Mouse (Mus musculus): Measurements from ENCODE around the gene Arid3a. TPM values are rescaled to one million over a fixed set of nuclear protein-coding genes. Genes with fewer than 3 reads are reported as not detected.
"Not testable (repeated sequence)": the region's sequence is repeated elsewhere in the genome, so short reads cannot be mapped to it uniquely, and the experiment has no call there.

Gene Arid3a
- total and polyA plus RNA-seq, 3 experiments = 11.8 to 17.2 TPM; not detected in 1

DNA sequence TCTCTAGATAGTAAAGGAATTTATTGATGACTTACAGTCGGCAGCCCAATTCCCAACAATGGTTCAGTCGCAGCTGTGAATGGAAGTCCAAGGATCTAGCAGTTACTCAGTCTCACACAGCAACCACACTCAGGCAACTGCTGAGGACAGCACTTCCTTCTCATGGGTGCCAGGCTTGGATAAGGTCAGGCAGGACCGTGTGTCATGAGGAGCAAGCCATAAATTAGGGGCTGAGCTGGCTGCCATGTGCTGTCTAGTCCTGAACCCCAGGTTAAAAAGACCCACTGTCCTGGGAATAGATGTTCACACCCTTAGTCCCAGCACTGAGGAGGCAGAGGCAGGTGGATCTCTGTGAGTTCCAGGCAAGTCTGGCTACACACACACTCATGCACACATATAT is 41.9 kb upstream of the Arid3a start:
- not testable (repeated sequence) for H3K79me2 ChIP-seq (ENCODE audit: control insufficient read depth, insufficient read depth, low read length, poor library complexity); DNase-seq (ENCODE audit: low read depth, low spot score); H3K27me3 ChIP-seq (ENCODE audit: control insufficient read depth in 1 of 2, insufficient read depth in 2 of 2, low read length in 2 of 2); H3K9me3 ChIP-seq (replicated peaks; ENCODE audit: insufficient read depth, low read length); H3K4me3 ChIP-seq (ENCODE audit: control insufficient read depth in 1 of 2, insufficient read depth in 1 of 2, low read depth in 2 of 2, low read length in 2 of 2); H3K9ac ChIP-seq (ENCODE audit: control insufficient read depth, low read depth, low read length, poor library complexity, severe bottlenecking); H3K27ac ChIP-seq (ENCODE audit: control insufficient read depth, low read depth, low read length)
- H3K36me3 ChIP-seq (ENCODE audit: control insufficient read depth in 1 of 2, insufficient read depth in 2 of 2, low read length in 2 of 2) = peaks cover 0 to 10% of the 10 kb centered on the region in 2 experiments; a peak in 2 of 4 replicates
- H3K4me1 ChIP-seq (ENCODE audit: control insufficient read depth in 1 of 2, insufficient read depth in 2 of 2, low read length in 2 of 2) = peaks cover 6 to 34% of the 10 kb centered on the region in 2 experiments; a peak in 3 of 4 replicates

DNA sequence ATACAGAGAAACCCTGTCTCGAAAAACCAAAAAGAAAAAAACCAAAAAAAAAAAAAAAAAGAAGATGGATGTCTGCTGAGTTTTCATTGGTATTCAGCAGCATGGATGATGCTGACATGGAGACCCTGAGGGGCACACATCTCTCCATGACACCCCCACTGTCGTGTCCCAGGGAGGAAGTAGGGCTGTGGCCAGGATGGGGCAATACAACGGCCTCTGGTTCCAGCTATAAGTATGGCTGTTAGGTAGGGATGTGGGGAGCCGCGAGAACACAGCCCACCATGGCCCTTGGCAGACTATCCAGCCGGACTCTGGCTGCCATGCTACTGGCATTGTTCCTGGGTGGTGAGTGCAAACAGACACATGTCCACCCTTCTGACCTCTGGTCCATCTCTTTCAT is 40.8 kb upstream of the Arid3a start, which contains the start of gene Elane:
TSS of gene Elane (plus strand) at position 194 of the 400 bp plus-strand sequence.
- no peak for DNase-seq (ENCODE audit: low read depth, low spot score)
- Histone ChIP-seq H3K36me3 (ENCODE audit: control insufficient read depth in 1 of 2, insufficient read depth in 2 of 2, low read length in 2 of 2) (peaks cover 0 to 10% of the 10 kb centered on the region in 2 experiments; a peak in 2 of 4 replicates), H3K79me2 (ENCODE audit: control insufficient read depth, insufficient read depth, low read length, poor library complexity) (no peaks in the 10 kb centered on the region), H3K4me1 (ENCODE audit: control insufficient read depth in 1 of 2, insufficient read depth in 2 of 2, low read length in 2 of 2) (peaks cover 6 to 25% of the 10 kb centered on the region in 2 experiments; a peak in 3 of 4 replicates), H3K27me3 (ENCODE audit: control insufficient read depth in 1 of 2, insufficient read depth in 2 of 2, low read length in 2 of 2) (no peaks in the 10 kb centered on the region), H3K9ac (ENCODE audit: control insufficient read depth, low read depth, low read length, poor library complexity, severe bottlenecking) (no peak within 1 kb of the TSS), H3K4me3 (ENCODE audit: control insufficient read depth in 1 of 2, insufficient read depth in 1 of 2, low read depth in 2 of 2, low read length in 2 of 2) (no peak within 1 kb of the TSS), H3K9me3 (replicated peaks; ENCODE audit: insufficient read depth, low read length) (no peaks in the 10 kb centered on the region), H3K27ac (ENCODE audit: control insufficient read depth, low read depth, low read length) (no peak within 1 kb of the TSS)
- TF ChIP-seq RAD21 (IDR thresholded peaks at IDR 0.05; ENCODE audit: low read depth, low read length) (no peak), USF1 (IDR thresholded peaks at IDR 0.05; ENCODE audit: low read depth, low read length) (no peak), ZNF384 (IDR thresholded peaks at IDR 0.05; ENCODE audit: low read depth, low read length) (0 out of 2 replicates have a peak, but pooled peaks have one; percentile 2), KAT2A (conservative IDR thresholded peaks at IDR 0.05; ENCODE audit: low read depth, low read length) (no peak), E2F4 (IDR thresholded peaks at IDR 0.05; ENCODE audit: borderline replicate concordance, low read depth, low read length) (no peak), GATA1 (IDR thresholded peaks at IDR 0.05; ENCODE audit: low read depth, low read length) (no peak), MAZ (IDR thresholded peaks at IDR 0.05; ENCODE audit: low read depth, low read length) (no peak), POLR2AphosphoS5 (IDR thresholded peaks at IDR 0.05; ENCODE audit: borderline replicate concordance, low read depth, low read length) (no peak)

DNA sequence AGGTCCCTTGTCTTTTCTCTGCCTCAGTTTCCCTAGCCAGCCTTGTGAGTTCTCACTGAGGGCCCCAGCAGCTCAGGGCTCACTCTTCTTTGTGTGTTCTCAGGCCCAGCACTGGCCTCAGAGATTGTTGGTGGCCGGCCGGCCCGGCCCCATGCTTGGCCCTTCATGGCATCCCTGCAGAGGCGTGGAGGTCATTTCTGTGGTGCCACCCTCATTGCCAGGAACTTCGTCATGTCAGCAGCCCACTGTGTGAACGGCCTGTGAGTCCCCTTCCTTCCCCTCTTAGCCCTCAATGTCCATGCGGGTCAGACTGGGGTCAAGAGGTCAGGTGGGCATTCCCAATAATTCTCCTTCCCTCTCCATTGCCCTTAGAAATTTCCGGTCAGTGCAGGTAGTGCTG is 40.2 kb upstream of the Arid3a start:
- Histone ChIP-seq H3K79me2 (ENCODE audit: control insufficient read depth, insufficient read depth, low read length, poor library complexity) (no peaks in the 10 kb centered on the region), H3K9ac (ENCODE audit: control insufficient read depth, low read depth, low read length, poor library complexity, severe bottlenecking) (no peak overlapping the region), H3K27ac (ENCODE audit: control insufficient read depth, low read depth, low read length) (no peak overlapping the region), H3K36me3 (ENCODE audit: control insufficient read depth in 1 of 2, insufficient read depth in 2 of 2, low read length in 2 of 2) (peaks cover 0 to 6% of the 10 kb centered on the region in 2 experiments; a peak in 2 of 4 replicates), H3K4me3 (ENCODE audit: control insufficient read depth in 1 of 2, insufficient read depth in 1 of 2, low read depth in 2 of 2, low read length in 2 of 2) (no peak overlapping the region), H3K9me3 (replicated peaks; ENCODE audit: insufficient read depth, low read length) (no peaks in the 10 kb centered on the region), H3K4me1 (ENCODE audit: control insufficient read depth in 1 of 2, insufficient read depth in 2 of 2, low read length in 2 of 2) (peaks cover 5 to 19% of the 10 kb centered on the region in 2 experiments; a peak in 3 of 4 replicates), H3K27me3 (ENCODE audit: control insufficient read depth in 1 of 2, insufficient read depth in 2 of 2, low read length in 2 of 2) (no peaks in the 10 kb centered on the region)
- DNase-seq (ENCODE audit: low read depth, low spot score) = no peak
- TF ChIP-seq MAFK (IDR thresholded peaks at IDR 0.05; ENCODE audit: borderline replicate concordance, low read depth, low read length) = no peak
- TF ChIP-seq USF1 (IDR thresholded peaks at IDR 0.05; ENCODE audit: low read depth, low read length) = no peak
- TF ChIP-seq EP300 (IDR thresholded peaks at IDR 0.05; ENCODE audit: low read depth in 1 of 2, low read length in 2 of 2) = no peak
- no peak for TF ChIP-seq MAZ (IDR thresholded peaks at IDR 0.05; ENCODE audit: low read depth, low read length)
- TF ChIP-seq POLR2AphosphoS5 (IDR thresholded peaks at IDR 0.05; ENCODE audit: borderline replicate concordance, low read depth, low read length) = no peak
- TF ChIP-seq NRF1 (IDR thresholded peaks at IDR 0.05; ENCODE audit: insufficient read depth, low read depth, low read length, poor library complexity, severe bottlenecking) = no peak
- TF ChIP-seq ZMIZ1 (IDR thresholded peaks at IDR 0.05; ENCODE audit: low read depth, low read length) = no peak
- no peak for TF ChIP-seq TCF12 (IDR thresholded peaks at IDR 0.05; ENCODE audit: low read depth, low read length)
- no peak for TF ChIP-seq GABPA (IDR thresholded peaks at IDR 0.05; ENCODE audit: low read depth, low read length)
- TF ChIP-seq MAX (IDR thresholded peaks at IDR 0.05; ENCODE audit: low read length) = no peak
- no peak for TF ChIP-seq ZNF384 (IDR thresholded peaks at IDR 0.05; ENCODE audit: low read depth, low read length)
- TF ChIP-seq KAT2A (conservative IDR thresholded peaks at IDR 0.05; ENCODE audit: low read depth, low read length) = no peak
- no peak for TF ChIP-seq MXI1 (IDR thresholded peaks at IDR 0.05; ENCODE audit: low read depth, low read length)
- TF ChIP-seq JUND (IDR thresholded peaks at IDR 0.05; ENCODE audit: low read depth, low read length) = no peak
- TF ChIP-seq TAL1 (IDR thresholded peaks at IDR 0.05; ENCODE audit: low read length) = no peak
- no peak for TF ChIP-seq ZC3H11A (IDR thresholded peaks at IDR 0.05; ENCODE audit: low read depth, low read length)
